Mouse (Mus musculus) cerebellum, adult 11-12 months (tissue): ENCODE measurements around the gene Aqp7.

Source experiments
- DNase-seq: peaks from one replicate; pipeline ENCODE4 v3.0.0; 2022

The Aqp7 gene

DNA sequence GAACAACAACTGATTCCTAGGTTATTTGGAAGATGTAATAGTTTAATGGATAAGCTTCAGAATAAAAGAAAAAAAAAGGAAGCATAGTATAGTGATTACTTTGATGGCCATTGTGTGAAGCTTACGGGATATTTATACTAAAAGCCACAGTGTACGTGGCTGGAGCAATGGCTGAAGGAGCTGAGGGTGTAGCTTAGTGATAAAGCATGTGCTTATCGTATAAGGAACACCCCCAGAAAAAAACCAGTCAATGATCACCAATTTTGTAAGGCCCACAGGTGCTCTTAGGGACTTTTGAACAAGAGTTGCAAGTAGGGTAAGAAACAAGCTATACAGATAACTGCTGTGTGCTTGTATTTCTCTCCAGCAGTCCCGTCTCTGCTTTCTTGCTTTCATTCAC is 50.0 kb downstream of the Aqp7 start:
- DNase-seq: no peak

DNA sequence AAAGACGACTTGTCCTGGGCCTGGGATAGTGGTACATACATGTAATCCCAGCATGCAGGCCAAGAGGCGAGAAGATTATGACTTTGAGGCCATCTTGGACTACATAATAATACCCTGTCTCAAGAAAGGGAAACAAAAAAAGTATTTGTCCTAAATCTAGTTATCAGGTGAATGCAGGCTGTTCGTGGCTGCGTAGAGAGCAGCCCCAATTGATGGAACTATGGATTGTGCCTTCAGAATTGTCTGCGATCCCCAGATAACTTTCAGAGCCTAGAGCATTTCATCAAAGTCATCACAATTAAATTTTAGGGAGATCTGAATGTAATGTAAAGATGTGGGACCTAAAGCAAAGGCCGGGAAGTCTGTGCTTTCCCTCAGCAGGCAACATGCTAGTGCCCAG is 51.6 kb downstream of the Aqp7 start:
- no peak for DNase-seq

DNA sequence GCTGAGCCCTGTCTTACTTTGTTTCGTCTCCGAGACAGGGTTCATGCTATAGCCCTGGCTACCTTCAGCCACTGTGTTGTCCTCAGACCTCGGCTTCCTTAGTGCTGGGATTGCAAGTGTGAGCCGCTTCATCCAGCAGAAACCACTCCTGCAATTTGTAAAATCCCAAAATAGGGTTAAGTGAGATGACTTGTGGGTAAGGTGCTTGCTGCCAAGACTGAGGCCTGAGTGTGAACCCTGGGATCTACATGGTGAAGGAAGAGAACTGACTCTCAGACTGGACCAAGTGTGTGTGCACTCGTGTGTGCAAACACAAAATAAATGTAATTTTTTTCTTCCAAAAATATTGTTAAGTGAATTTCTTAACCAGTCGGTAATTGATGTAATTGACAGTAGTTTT is 58.3 kb downstream of the Aqp7 start:
- DNase-seq: no peak

DNA sequence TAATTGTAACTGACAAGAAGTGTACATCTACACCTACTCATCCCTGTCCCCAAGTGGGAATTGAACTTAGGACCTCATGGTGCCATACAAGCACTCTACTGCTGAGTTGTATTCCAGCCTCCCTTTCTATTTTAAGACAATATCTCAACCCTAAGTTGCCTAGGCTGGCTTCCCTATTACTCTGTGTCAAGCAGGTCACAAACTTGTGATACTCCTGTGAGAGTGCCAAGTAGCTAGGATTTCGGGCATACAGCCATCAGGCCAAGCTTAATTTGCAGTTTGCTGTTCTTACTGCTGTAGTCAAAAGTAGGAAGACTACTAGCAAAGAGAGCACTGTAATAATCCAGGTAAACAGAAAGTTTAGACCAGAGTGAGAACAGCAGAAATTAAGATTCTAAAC is 64.3 kb downstream of the Aqp7 start:
- DNase-seq: no peak
